Mouse (Mus musculus) MEL (cell line): ENCODE data around the gene 2900011O08Rik.

Experiments used
- CTCF ChIP-seq, 3 experiments: IDR thresholded peaks in 2 of 3; conservative IDR thresholded peaks in 1 of 3; 2 replicates each; pipeline ENCODE4 v1.5.1; 2011 to 2012; ENCODE audit warnings: low read length in 3 of 3, low read depth in 2 of 3, mild to moderate bottlenecking in 2 of 3, improper control_type of control experiment in 1 of 3, inconsistent platforms in 1 of 3, mixed read lengths in 1 of 3, moderate library complexity in 1 of 3; ENCODE audit not compliant: control insufficient read depth in 1 of 3, insufficient read depth in 1 of 3, poor library complexity in 1 of 3, severe bottlenecking in 1 of 3
- UBTF ChIP-seq: IDR thresholded peaks from 2 replicates; pipeline ENCODE4 v1.6.1; 2012; ENCODE audit warnings: low read depth, mild to moderate bottlenecking, inconsistent platforms, low read length, improper control_type of control experiment, moderate library complexity, borderline replicate concordance; ENCODE audit not compliant: insufficient read depth
- ZC3H11A ChIP-seq: IDR thresholded peaks from 2 replicates; pipeline ENCODE4 v1.6.1; 2012; ENCODE audit warnings: low read depth, mild to moderate bottlenecking, inconsistent platforms, low read length, improper control_type of control experiment

GRCm38 (mm10) chr16:14009966-14010365, 23.6 kb downstream of the 2900011O08Rik start:
- TF ChIP-seq CTCF (IDR thresholded peaks at IDR 0.05 in 2 of 3, conservative IDR thresholded peaks at IDR 0.05 in 1 of 3; ENCODE audit: control insufficient read depth in 1 of 3, insufficient read depth in 1 of 3, low read depth in 2 of 3, low read length in 3 of 3, poor library complexity in 1 of 3, severe bottlenecking in 1 of 3) (no peak), UBTF (no peak), ZC3H11A (no peak)
